Mouse (Mus musculus) stomach, postnatal 0 days (tissue): ENCODE measurements around the gene Nphp4. TPM values are rescaled to one million over a fixed set of nuclear protein-coding genes. Genes with fewer than 3 reads are reported as not detected.
A peak's percentile ranks its signal among the peaks of the same experiment; 100 is the strongest.

ENCODE experiments used
- ATAC-seq: fragments of 200-750 bp; cut with Nextera tagmentation; 2 replicates; pipeline ENCODE4 v1.8.0; 2017; ENCODE audit not compliant: low FRiP score, low TSS enrichment
- DNase-seq: peaks from one replicate; pipeline ENCODE4 v3.0.0-alpha.2; 2016; ENCODE audit warnings: low spot score
- H3K27ac ChIP-seq: fragments of 300-500 bp; sonication (generic); replicated peaks from 2 replicates; pipeline ENCODE4 v1.5.1; 2014; ENCODE audit warnings: mild to moderate bottlenecking, control low read depth
- H3K27me3 ChIP-seq: fragments of 300-500 bp; sonication (generic); 2 replicates; pipeline ENCODE4 v1.6.1; 2014; ENCODE audit warnings: low read length; ENCODE audit not compliant: control insufficient read depth, insufficient read depth
- H3K36me3 ChIP-seq: fragments of 300-500 bp; sonication (generic); 2 replicates; pipeline ENCODE4 v1.6.1; 2014; ENCODE audit warnings: low read length, mixed read lengths; ENCODE audit not compliant: control insufficient read depth, insufficient read depth
- H3K4me1 ChIP-seq: fragments of 300-500 bp; sonication (generic); replicated peaks from 2 replicates; pipeline ENCODE4 v1.6.1; 2014; ENCODE audit warnings: antibody characterized with exemption; ENCODE audit not compliant: control insufficient read depth, insufficient read depth
- H3K4me2 ChIP-seq: fragments of 300-500 bp; sonication (generic); replicated peaks from 2 replicates; pipeline ENCODE4 v1.6.1; 2014; ENCODE audit warnings: low read depth, mild to moderate bottlenecking, control low read depth, moderate library complexity
- H3K4me3 ChIP-seq: fragments of 300-500 bp; sonication (generic); 2 replicates; pipeline ENCODE4 v1.5.1; 2014; ENCODE audit warnings: low read depth, low read length, control low read depth
- H3K9ac ChIP-seq: fragments of 300-500 bp; sonication (generic); 2 replicates; pipeline ENCODE4 v1.6.1; 2014; ENCODE audit warnings: mild to moderate bottlenecking, low read length, control low read depth, mixed read lengths
- H3K9me3 ChIP-seq: fragments of 300-500 bp; sonication (generic); 2 replicates; pipeline ENCODE4 v1.6.1; 2016; ENCODE audit warnings: low read length; ENCODE audit not compliant: control insufficient read depth
- CTCF ChIP-seq: IDR thresholded peaks from 2 replicates; pipeline ENCODE4 v1.5.1; 2016; ENCODE audit warnings: antibody characterized with exemption, low read depth, mild to moderate bottlenecking, moderate library complexity
- EP300 ChIP-seq: optimal IDR thresholded peaks from 2 replicates; pipeline ENCODE3; 2016; ENCODE audit warnings: antibody characterized with exemption
- WGBS: fragments of 180-500 bp; shearing (Covaris S2); extraction: QIAGEN DNeasy Blood & Tissue Kit; methylation state at CpG from one replicate; pipeline ENCODE4 v1.1.7; 2014; 5-methylcytosine and 5-hydroxymethylcytosine counted together
- polyA plus RNA-seq: library from polyadenylated mRNA; unstranded; fragments of >200 nt; fragmentation: Nextera tagmentation; extraction: Ambion mirVana; gene quantifications from 2 replicates; pipeline ENCODE4 v1.2.1, GENCODE M21; 2015

Nphp4 gene
- polyA plus RNA-seq, 1 experiment from 2014 or later = 0.58 TPM

- Histone ChIP-seq H3K4me3 (no peak overlapping the region), H3K9me3 (no peaks in the 10 kb centered on the region), H3K4me1 (0 out of 2 replicates have a peak, but pooled peaks cover 2% of the 10 kb centered on the region), H3K27me3 (no peaks in the 10 kb centered on the region), H3K9ac (no peak overlapping the region), H3K4me2 (no peak overlapping the region), H3K27ac (no peak overlapping the region), H3K36me3 (no peaks in the 10 kb centered on the region)
- ATAC-seq (no peak), DNase-seq (no peak)
- WGBS = 49% methylated on average over 8 of the region's 8 CpGs
- TF ChIP-seq CTCF (no peak), EP300 (no peak)
These were observed 3.9 kb downstream of the Nphp4 start for GRCm38 (mm10) chr4:152480426-152480825.

GRCm38 (mm10) chr4:152488046-152488445 is 11.5 kb downstream of the Nphp4 start:
- Histone ChIP-seq H3K4me2 (no peak overlapping the region), H3K27ac (no peak overlapping the region), H3K4me1 (no peaks in the 10 kb centered on the region), H3K27me3 (no peaks in the 10 kb centered on the region), H3K9ac (no peak overlapping the region), H3K36me3 (no peaks in the 10 kb centered on the region), H3K4me3 (no peak overlapping the region), H3K9me3 (no peaks in the 10 kb centered on the region)
- no peak for ATAC-seq
- 81% methylated on average over 10 of the region's 10 CpGs for WGBS
- DNase-seq = no peak
- TF ChIP-seq CTCF = no peak
- TF ChIP-seq EP300 = no peak

- WGBS = 78% methylated on average over 14 of the region's 14 CpGs
- no peaks in the 10 kb centered on the region for H3K9me3 ChIP-seq
- ATAC-seq = no peak
- no peaks in the 10 kb centered on the region for H3K27me3 ChIP-seq
- no peak for DNase-seq
- no peak overlapping the region for H3K27ac ChIP-seq
- H3K4me1 ChIP-seq = no peaks in the 10 kb centered on the region
- H3K4me2 ChIP-seq = no peak overlapping the region
- H3K36me3 ChIP-seq = no peaks in the 10 kb centered on the region
- TF ChIP-seq CTCF (no peak), EP300 (no peak)
- H3K4me3 ChIP-seq = no peak overlapping the region
- no peak overlapping the region for H3K9ac ChIP-seq
These were observed 13.8 kb downstream of the Nphp4 start for GRCm38 (mm10) chr4:152490311-152490710.

GRCm38 (mm10) chr4:152491250-152491899 is 14.9 kb downstream of the Nphp4 start:
- H3K27me3 ChIP-seq = no peaks in the 10 kb centered on the region

GRCm38 (mm10) chr4:152494360-152494879 is 17.9 kb downstream of the Nphp4 start:
- Histone ChIP-seq H3K4me1 (no peaks in the 10 kb centered on the region), H3K4me2 (no peak overlapping the region), H3K9ac (no peak overlapping the region), H3K27ac (no peak overlapping the region), H3K27me3 (no peaks in the 10 kb centered on the region), H3K36me3 (no peaks in the 10 kb centered on the region), H3K4me3 (no peak overlapping the region), H3K9me3 (no peaks in the 10 kb centered on the region)
- ATAC-seq (no peak), DNase-seq (no peak)
- 33% methylated on average over 20 of the region's 20 CpGs for WGBS
- TF ChIP-seq EP300 = no peak
- TF ChIP-seq CTCF = no peak

More at GRCm38 (mm10) chr4:152491250-152491899, 14.9 kb downstream of the Nphp4 start:
- Histone ChIP-seq H3K9me3 (no peaks in the 10 kb centered on the region), H3K9ac (no peak overlapping the region), H3K36me3 (no peaks in the 10 kb centered on the region), H3K27ac (no peak overlapping the region), H3K4me2 (no peak overlapping the region), H3K4me3 (no peak overlapping the region), H3K4me1 (no peaks in the 10 kb centered on the region)
- WGBS = 56% methylated on average over 15 of the region's 15 CpGs
- DNase-seq = peak; percentile 62
- TF ChIP-seq CTCF (peak; percentile 77), EP300 (no peak)
- ATAC-seq = no peak

GRCm38 (mm10) chr4:152512221-152512925 is 35.9 kb downstream of the Nphp4 start:
- Histone ChIP-seq H3K27me3 (no peaks in the 10 kb centered on the region), H3K9me3 (no peaks in the 10 kb centered on the region), H3K4me3 (no peak overlapping the region), H3K9ac (no peak overlapping the region), H3K27ac (no peak overlapping the region), H3K4me2 (no peak overlapping the region), H3K4me1 (no peaks in the 10 kb centered on the region), H3K36me3 (no peaks in the 10 kb centered on the region)
- TF ChIP-seq EP300 (no peak), CTCF (no peak)
- no peak; the same call in 1 of the 2 replicates for ATAC-seq
- DNase-seq = no peak
- WGBS = 75% methylated on average over 18 of the region's 18 CpGs
